Mouse (Mus musculus): ENCODE data around the gene Ptprk. TPM values are rescaled to one million over a fixed set of nuclear protein-coding genes. Genes with fewer than 3 reads are reported as not detected.

Ptprk gene
- 0.68 TPM in 1 of 3 replicates, not detected in the others for total RNA-seq (2017)

DNA sequence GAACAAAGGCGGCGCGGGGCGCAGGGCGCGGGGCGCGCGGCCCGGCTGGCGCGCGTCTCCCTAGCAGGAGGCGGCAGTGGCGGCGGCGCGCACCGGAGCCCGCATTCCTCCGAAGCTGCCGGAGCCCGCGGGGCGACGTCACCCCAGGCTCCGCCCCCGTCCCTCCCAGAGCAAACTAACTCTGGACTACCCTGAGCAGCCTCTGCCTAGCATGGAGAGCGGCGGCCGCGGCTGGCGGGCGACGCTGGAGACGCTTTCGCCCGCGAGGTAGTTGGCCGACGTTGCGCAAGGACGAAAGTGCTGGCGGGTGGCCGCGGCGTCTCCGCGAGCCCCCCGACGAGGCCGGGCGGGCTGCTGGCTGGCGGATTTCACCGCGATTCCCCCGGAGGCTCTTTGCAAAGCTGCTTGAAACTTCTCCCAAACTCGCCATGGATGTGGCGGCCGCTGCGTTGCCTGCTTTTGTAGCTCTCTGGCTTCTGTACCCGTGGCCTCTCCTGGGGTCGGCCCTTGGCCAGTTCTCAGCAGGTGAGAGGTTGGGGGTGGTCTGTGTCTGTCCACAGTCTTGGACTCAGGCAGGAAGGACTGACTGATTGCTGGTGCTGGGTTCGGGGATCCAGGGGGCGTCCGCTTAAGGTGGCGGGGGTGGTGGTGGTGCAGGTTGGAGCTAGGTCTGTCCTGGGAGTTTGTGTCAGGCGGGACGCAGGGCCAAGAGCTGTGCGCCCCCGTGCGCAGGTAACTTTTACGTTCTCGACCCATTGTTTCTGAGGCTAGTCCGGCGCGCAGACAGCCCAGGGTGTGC is at the start of gene Ptprk:
Ptprk (plus strand) TSS at position 168 of the 799 bp plus-strand sequence.
- no peak for ATAC-seq (replicated peaks; ENCODE audit: insufficient number of reproducible peaks, low FRiP score, low TSS enrichment, poor library complexity, severe bottlenecking)

DNA sequence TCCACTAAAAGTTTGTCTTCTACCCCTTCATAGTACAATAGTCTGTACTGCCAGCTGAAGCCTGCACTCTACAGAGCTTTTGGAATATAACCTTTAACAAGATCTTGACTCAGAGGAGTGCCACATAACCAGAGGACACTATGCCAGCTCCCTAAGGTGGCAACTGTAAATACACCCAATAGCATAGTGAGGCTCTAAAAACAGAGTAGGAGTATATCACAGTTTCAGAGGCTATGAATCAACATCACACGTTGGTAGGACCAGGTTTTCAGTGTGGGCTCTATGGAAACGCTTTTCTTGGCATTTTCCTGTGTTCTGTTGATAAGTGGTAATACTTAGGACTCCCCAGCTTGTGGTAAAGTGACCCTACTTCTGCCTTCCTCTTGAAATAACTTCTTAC is 46.8 kb upstream of the Ptprk start:
- no peak for ATAC-seq (replicated peaks; ENCODE audit: insufficient number of reproducible peaks, low FRiP score, low TSS enrichment, poor library complexity, severe bottlenecking)

DNA sequence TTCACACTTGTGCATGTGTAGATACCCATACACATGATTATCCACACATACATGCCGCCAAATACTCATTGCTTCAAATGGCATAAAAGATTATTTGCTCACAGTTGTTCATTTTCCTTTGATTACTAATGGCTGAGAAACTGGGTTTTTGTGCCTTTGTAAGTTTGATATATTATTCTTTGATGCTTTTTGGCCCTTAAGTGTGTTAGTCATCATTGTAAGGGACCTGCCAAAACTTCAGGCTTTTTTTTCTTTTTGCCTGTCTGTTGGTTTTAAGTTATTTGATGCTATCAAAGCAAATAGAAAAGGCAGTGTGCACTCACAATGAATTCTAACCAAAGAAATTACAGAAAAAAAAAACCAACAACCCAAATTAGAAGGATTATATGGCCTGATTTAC is 38.2 kb upstream of the Ptprk start:
- ATAC-seq (replicated peaks; ENCODE audit: insufficient number of reproducible peaks, low FRiP score, low TSS enrichment, poor library complexity, severe bottlenecking) = no peak

DNA sequence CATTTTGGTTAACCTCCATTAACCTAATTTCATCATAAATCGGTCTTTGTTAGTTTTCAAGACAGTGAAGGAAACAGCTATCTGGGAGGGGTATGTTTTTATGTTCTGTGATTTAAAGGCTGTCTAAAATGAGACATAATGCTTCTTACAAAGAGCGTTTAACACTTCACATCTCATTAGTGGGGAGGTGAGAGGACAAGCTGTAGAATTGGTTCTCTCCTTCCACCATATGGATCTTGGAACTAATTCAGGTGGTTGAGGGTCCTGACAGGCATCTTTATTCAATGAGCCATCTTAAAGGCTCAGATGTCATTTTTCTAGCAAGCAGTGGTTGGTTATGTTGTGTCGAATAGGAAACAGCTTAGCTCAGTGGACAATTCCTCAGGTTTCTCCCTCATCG is 19.9 kb upstream of the Ptprk start:
- ATAC-seq (replicated peaks; ENCODE audit: insufficient number of reproducible peaks, low FRiP score, low TSS enrichment, poor library complexity, severe bottlenecking) = no peak

DNA sequence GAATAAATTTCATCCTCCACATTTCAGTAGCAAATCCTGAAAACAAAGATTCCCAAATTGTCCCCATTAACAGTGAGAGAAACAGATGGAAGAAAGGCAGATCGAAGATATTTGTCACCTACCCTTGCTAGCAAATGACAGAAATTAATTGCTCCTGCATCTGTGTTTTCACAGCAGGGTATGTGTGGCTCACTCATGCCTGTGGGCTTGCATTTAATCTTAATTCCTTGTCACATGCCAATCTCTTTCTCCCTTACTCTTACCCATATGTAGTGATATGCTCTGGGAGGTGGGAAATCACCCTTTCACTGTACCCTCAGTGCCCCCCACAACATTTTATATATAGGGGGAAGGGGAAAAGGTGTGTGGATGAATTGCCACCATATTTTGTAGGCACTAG is 15.4 kb upstream of the Ptprk start:
- ATAC-seq (replicated peaks; ENCODE audit: insufficient number of reproducible peaks, low FRiP score, low TSS enrichment, poor library complexity, severe bottlenecking) = no peak

DNA sequence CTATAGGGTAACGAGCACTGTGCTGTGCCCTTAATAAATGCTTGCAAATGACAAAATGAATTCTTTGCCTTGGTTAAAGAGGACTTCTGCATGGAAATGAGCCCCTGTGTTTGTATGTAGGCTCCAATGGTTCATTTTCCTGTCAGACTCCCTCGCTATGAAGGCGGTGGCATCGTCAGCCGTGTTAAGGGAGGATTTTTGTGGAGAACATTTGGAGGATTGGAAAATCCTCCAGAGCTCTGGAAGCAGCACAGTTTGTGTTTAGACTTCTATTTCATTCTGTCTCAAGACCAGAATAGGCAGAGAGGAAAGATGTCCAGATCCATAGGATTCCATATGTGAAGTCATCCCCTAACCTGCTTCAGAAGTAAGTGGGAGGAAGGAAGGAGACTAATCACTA is 6.6 kb upstream of the Ptprk start:
- no peak for ATAC-seq (replicated peaks; ENCODE audit: insufficient number of reproducible peaks, low FRiP score, low TSS enrichment, poor library complexity, severe bottlenecking)

DNA sequence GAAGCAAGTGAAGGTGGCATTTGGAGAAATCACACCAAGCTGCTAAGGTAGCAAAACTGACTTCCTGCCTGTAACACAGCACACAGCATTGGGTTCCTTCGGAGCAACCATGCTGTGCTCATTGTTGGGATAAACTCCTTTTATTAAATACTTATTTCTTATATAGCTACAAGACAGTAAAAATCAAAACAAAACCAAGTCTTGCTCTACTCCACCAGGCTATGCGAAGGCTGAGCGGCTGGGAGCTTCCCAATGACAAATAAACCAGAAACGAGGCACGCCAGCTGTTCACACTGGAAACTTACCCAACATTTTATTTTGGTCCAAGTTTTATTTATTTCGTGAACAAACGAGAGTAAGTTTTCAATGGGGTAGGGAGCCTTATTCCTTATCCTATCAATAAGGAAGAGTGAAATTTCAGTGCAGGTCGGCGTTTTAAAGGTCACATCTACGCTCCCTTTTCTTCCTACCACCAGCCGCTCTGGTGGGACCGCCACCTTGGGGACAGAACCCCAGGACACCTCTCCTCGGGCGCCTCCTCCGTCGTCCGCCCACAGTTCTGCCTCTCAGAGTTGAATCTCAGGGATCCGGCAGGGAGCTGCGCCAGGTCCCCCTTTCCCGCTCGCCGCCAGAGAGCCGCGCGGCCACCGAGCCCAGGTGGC is 498 bp upstream of the Ptprk start:
- ATAC-seq (replicated peaks; ENCODE audit: insufficient number of reproducible peaks, low FRiP score, low TSS enrichment, poor library complexity, severe bottlenecking) = no peak

DNA sequence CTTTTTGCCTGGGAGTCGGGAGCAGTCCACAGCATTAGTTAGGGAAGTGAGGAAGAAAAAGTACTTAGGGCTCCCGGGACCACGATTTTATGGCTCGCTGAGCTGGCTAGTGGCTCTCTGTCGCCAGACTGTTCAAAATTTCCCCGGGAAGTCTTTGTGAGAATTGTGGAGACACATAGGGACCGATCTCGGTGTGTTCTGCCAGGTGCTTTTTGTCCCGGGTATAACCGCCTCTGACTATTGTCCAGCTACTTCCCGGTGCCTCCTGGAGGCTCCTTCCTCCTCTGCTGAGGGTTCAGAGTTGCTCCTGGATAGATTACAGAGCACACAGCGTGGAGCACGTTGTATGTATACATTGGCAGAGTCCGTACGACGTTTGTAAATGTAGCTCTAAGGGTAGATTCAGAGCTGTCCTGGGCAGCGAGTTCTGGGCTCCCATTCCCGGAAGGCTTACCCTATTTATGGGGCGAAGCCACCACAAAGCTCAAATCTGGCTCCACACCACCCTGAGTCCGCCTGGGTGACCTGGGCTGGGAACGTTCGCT is 943 bp downstream of the Ptprk start:
- ATAC-seq (replicated peaks; ENCODE audit: insufficient number of reproducible peaks, low FRiP score, low TSS enrichment, poor library complexity, severe bottlenecking) = no peak

DNA sequence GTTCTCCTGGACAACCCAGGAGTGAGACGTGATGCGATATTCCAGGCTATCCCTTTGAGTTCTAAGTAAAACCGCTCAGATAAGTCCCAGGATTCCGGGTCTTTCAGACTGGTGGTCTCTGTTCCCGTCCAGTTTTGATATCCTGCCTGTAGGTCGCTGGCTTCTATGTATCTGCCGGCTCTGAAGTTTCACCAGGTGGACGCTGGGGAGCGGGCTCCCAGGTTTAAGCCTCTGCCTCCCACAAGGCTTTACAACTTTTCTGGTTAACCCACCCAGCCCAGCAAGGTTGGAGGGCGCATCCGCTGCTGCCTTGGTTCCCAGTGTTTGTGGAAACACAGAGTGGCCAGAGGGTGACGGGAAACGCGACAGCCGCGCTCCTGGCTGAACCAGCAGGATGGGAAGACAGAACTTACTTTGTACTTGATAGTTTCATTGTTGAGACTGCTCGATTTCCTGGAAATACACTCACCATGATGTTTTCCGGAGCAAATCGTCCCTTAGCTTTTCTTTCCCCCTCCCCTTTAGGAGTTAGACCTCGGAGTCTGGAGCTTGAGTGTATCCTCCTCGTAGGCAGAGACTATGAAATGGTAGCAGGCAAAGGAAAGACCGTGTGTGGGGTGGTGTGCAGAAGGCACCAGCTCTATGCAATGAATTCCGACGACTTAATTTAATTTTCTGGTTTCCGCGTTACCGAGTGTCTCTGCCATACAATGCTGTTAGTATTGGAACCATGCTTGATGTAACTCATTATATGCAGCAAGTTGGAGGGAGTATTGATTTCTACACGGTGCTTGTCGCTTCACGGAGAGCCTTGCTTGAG is 1.6 kb downstream of the Ptprk start:
- no peak for ATAC-seq (replicated peaks; ENCODE audit: insufficient number of reproducible peaks, low FRiP score, low TSS enrichment, poor library complexity, severe bottlenecking)

DNA sequence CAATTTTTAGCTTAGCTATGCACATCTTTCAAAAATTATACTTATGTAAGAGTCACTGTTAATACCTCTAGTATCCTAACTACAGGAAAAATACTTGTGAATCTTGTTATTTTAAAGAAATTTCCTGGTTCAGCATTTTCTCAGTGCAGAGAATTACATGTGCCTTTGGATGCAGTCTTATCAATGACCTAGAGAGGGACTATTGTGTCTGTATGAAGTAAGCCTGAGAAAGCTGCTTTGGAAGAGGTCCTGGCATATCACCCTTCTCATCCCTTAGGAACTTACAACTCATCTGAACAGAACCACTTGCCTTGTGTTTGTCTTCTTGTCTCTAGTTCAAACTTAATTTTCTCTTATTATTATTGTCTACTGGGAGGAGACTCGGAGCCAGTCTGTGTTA is 3.6 kb downstream of the Ptprk start:
- no peak for ATAC-seq (replicated peaks; ENCODE audit: insufficient number of reproducible peaks, low FRiP score, low TSS enrichment, poor library complexity, severe bottlenecking)

DNA sequence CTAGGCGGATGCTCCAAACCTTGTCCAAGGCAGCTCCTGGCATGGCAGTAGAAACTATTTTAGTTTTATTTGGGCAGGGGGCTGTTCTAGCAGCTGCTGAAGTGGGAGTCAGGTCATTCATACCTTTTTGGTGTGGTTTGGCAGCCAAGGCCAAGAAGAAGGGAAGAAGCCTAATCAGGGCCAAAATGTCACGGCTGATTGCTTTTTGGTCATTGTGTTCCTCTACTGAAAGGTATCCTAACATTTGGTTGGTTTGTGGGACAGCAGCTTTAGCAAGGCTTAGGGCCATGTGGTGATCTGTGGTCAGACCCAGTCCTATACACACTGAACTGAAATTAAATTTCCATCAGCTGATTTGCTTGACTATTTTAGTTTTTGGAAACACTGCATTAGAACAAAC is 6.6 kb downstream of the Ptprk start:
- no peak for ATAC-seq (replicated peaks; ENCODE audit: insufficient number of reproducible peaks, low FRiP score, low TSS enrichment, poor library complexity, severe bottlenecking)

DNA sequence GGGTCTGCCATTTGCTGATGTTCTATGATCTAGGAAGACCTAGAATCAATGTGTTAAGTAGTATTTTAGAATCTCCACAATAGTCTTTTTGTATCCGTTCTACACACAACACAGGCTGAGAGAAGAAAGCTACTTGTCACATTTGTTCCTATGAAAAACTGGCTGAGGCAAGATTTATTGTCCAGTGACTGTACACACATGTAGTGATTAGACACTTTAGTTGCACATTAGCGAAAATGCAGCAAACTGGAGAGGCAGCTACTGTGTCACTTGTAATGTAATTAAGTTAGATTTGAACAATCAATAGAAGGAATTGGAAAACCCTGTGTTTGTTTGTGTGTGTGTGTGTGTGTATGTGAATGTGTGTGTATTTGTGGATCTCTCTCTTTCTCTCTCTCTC is 8.6 kb downstream of the Ptprk start:
- ATAC-seq (replicated peaks; ENCODE audit: insufficient number of reproducible peaks, low FRiP score, low TSS enrichment, poor library complexity, severe bottlenecking) = no peak

DNA sequence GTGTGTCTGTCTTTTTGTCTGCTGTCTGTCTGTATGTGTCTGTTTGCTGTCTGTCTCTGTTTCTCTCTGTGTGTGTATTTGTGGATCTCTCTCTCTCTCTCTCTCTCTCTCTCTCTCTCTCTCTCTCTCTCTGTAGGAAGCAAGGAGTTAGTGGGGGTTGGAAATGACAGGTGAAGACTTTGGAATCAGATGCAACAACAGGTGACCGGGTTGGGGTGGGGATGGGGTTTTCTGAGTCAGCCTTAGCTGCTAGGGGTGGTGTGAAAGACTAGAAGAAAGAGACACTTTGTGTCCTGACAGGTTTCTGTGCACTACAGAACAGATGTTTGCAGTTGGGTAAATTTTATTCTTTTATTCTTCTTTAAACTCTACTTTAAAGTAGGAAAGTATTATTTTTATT is 9.0 kb downstream of the Ptprk start:
- no peak for ATAC-seq (replicated peaks; ENCODE audit: insufficient number of reproducible peaks, low FRiP score, low TSS enrichment, poor library complexity, severe bottlenecking)

DNA sequence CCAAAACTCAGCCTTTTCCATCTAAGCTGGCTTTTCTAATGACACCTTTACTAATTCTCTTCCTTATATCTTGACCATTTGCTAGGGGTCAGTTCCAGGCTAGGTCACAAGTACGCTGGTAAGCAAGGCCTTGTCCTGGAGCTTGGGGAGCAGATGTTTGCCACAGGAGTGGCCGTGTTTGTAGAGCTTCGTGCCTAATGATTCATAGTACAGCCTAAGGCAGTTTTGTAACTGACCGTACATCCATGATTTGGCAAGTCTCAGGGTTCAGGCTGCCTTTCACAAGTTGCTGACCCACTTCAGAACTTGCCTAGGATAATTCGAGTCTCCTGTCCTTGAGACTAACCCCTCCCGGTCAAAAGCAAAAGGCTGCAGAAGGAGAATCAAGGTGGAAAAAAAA is 12.7 kb downstream of the Ptprk start:
- ATAC-seq (replicated peaks; ENCODE audit: insufficient number of reproducible peaks, low FRiP score, low TSS enrichment, poor library complexity, severe bottlenecking) = no peak

DNA sequence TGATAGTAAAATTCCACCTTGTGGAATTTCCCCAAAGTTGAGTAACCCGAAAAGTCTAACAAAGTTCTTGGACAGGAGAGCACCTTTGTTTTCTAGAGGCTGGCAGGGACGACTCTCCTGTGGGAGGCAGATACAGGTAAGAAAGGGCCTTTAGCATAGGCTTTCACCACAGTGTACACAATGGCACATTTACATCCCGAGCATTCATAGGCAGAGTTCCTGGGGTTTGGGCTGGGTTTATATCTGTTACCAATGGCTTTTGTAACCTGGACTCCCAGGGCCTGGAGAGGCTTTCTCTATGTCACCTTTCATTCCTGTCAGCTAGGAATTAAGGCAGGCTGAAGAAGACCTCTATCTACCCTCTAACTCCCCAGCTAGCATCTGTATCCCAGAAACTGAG is 13.1 kb downstream of the Ptprk start:
- ATAC-seq (replicated peaks; ENCODE audit: insufficient number of reproducible peaks, low FRiP score, low TSS enrichment, poor library complexity, severe bottlenecking) = no peak

DNA sequence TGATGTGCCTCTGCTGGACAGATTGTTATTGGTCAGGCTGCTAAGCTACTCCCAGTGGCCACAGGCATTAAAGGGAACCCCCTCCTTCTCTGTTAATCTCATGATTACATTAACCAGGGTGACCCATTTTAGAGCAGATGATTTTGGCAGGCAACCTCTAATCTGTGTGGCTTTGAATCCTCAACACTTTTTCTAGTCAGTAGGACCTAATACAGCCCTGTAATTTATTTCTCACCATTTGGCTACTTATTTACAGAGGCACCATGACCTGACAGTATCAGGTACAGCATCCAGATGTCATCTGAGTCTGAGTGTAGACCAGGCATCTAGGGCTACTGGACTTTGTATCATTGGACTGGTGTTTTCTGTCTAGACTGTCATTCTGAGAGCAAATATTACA is 21.4 kb downstream of the Ptprk start:
- ATAC-seq (replicated peaks; ENCODE audit: insufficient number of reproducible peaks, low FRiP score, low TSS enrichment, poor library complexity, severe bottlenecking) = no peak

DNA sequence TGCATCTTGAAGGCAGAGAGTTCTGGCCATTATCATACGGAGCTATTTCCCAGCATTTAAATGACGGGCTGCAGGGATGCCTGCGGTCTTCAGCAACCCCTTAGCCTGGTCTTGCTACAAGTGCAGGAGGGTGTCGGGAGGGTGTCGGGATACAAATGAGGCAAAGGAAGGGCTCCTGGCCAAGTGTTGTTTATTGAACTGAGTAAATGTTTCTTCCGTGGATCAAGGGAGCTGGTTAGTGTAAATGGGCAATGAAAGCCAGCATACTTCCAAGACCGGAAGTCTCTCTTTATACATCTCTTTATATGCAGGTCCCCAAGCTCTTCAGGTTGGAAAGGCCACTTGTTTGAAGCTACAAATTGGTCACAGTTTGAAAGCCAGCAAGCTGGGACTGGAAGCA is 23.0 kb downstream of the Ptprk start:
- ATAC-seq (replicated peaks; ENCODE audit: insufficient number of reproducible peaks, low FRiP score, low TSS enrichment, poor library complexity, severe bottlenecking) = no peak

DNA sequence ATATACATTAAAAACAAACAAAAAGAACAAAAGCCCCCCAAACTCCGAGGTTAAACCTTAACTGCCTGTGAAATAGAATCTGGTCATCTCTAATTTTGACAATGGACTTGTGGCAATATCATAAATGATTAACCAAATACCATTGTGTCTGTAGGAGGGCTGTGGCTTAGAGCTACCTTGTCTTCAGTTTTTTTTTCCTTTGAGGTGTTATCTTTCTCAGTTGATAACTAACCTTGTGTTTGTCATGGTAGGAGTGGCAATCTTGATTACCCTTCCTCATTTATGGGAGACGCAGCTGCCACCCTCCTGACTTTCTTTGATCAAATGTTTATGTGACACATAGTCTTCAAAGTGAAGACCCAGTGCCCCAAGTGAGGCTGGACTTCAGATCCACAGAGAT is 24.3 kb downstream of the Ptprk start:
- no peak for ATAC-seq (replicated peaks; ENCODE audit: insufficient number of reproducible peaks, low FRiP score, low TSS enrichment, poor library complexity, severe bottlenecking)

DNA sequence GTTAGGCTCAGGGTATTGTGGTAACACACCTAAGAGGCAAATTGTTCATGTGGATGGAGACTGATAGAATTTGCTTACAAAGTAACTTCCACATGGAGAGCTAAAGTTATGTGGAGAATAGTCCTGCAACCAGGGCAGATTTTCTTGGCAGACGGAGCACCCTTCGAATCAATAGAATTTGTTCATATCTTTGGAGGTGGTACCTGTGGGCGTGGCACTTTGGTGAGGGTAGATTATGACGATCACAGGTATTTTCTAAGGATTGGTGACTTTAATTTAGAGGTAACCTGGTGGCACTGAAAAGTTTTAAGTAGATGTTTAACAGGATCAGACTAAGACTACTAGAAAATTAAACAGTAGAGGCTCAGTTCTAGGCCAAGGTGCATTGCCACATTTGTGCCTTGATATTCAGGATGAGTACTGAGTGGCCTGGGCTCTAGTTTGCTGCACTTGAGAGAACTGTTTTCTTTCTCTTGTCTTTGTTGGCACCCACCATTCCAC is 28.8 kb downstream of the Ptprk start:
- ATAC-seq (replicated peaks; ENCODE audit: insufficient number of reproducible peaks, low FRiP score, low TSS enrichment, poor library complexity, severe bottlenecking) = no peak

All from monocyte, adult 5-6 weeks (primary cell).